ENCODE assay signal across 10 mouse cellular contexts in genomic region chr6:117660576-117660975, GRCm38 (mm10).
DNase-seq lines count a peak whose midpoint lies in the region; ATAC-seq lines count a peak whose summit lies in the region.
"Had no signal": no experiment of that assay in that cellular context is flagged by ENCODE, and none has a peak within 500 bp of the region (broad histone marks: within the 10 kb centered on the region; RNA-seq: fewer than 3 reads in every experiment).

No protein-coding gene starts in this region.

- H3K27ac ChIP-seq in heart, embryonic 11.5 days (ENCODE audit: low read depth, low read length), result no peak overlapping the region
- no peak overlapping the region for H3K27ac ChIP-seq in forebrain, embryonic 12.5 days
- H3K27ac ChIP-seq: hindbrain, embryonic 15.5 days; neural tube, embryonic 12.5 days had no signal

- peaks cover 4% of the 10 kb centered on the region; the same call in 1 of the 2 replicates for H3K27me3 ChIP-seq in heart, embryonic 11.5 days (ENCODE audit: control insufficient read depth, insufficient read depth, low read length)
- H3K27me3 ChIP-seq in forebrain, embryonic 12.5 days, result no peaks in the 10 kb centered on the region
- H3K27me3 ChIP-seq: hindbrain, embryonic 15.5 days; neural tube, embryonic 12.5 days had no signal

- no peak overlapping the region for H3K9ac ChIP-seq in heart, embryonic 11.5 days (ENCODE audit: low read depth, low read length)
- no peak overlapping the region for H3K9ac ChIP-seq in forebrain, embryonic 12.5 days
- H3K9ac ChIP-seq: hindbrain, embryonic 15.5 days; neural tube, embryonic 12.5 days had no signal

- intact Hi-C loops in left cerebral cortex, postnatal 36 days (cut with DNase I), result no loop called here

- H3K4me1 ChIP-seq in heart, embryonic 11.5 days (ENCODE audit: control insufficient read depth, insufficient read depth, low read length), result no peaks in the 10 kb centered on the region
- H3K4me1 ChIP-seq in forebrain, embryonic 12.5 days, result no peaks in the 10 kb centered on the region
- H3K4me1 ChIP-seq: hindbrain, embryonic 15.5 days; neural tube, embryonic 12.5 days had no signal

- WGBS in heart, embryonic 11.5 days (ENCODE audit: insufficient replicate concordance), result 0% methylated on average over 1 of the region's 1 CpGs
- 12% methylated on average over 1 of the region's 1 CpGs for whole genome bisulfite sequencing in forebrain, embryonic 12.5 days

- H3K36me3 ChIP-seq in heart, embryonic 11.5 days (ENCODE audit: control insufficient read depth, insufficient read depth, low read length), result no peaks in the 10 kb centered on the region
- no peaks in the 10 kb centered on the region for H3K36me3 ChIP-seq in forebrain, embryonic 12.5 days (replicated peaks)
- H3K36me3 ChIP-seq: hindbrain, embryonic 15.5 days; neural tube, embryonic 12.5 days had no signal

- H3K4me3 ChIP-seq in heart, embryonic 11.5 days (ENCODE audit: low read depth, low read length), result no peak overlapping the region
- H3K4me3 ChIP-seq in forebrain, embryonic 12.5 days (replicated peaks), result no peak overlapping the region
- H3K4me3 ChIP-seq: hindbrain, embryonic 15.5 days; neural tube, embryonic 12.5 days had no signal

- no peak overlapping the region for H3K4me2 ChIP-seq in heart, embryonic 11.5 days
- no peak overlapping the region for H3K4me2 ChIP-seq in forebrain, embryonic 12.5 days
- H3K4me2 ChIP-seq: hindbrain, embryonic 15.5 days; neural tube, embryonic 12.5 days had no signal

- H3K9me3 ChIP-seq in heart, embryonic 11.5 days (replicated peaks; ENCODE audit: control insufficient read depth, low read length), result no peaks in the 10 kb centered on the region
- H3K9me3 ChIP-seq in forebrain, embryonic 12.5 days, result no peaks in the 10 kb centered on the region
- H3K9me3 ChIP-seq: hindbrain, embryonic 15.5 days; neural tube, embryonic 12.5 days had no signal

- peak; percentile 28 for DNase-seq in heart, adult 8-10 months (ENCODE audit: low spot score)
- peak; percentile 76 for DNase-seq in 416B (ENCODE audit: low read depth)
- DNase-seq in adrenal gland, adult 8-10 months, result peak; percentile 24
- DNase-seq in kidney, adult 8-10 months, result peak; percentile 45 to 67
- peak; percentile 28 to 41 for DNase-seq in natural killer cell, adult 2 months (ENCODE audit: low spot score in 2 of 2)
- DNase-seq in left cerebral cortex, postnatal 36 days (ENCODE audit: low spot score in 2 of 2), result no peak

- ATAC-seq in heart, embryonic 11.5 days (replicated peaks; ENCODE audit: insufficient number of reproducible peaks, low FRiP score, low TSS enrichment), result no peak
- ATAC-seq in forebrain, embryonic 12.5 days (ENCODE audit: low FRiP score), result no peak

Comparison
In these comparisons a context has a peak if more than half of its experiments do, and no peak if none do; other contexts are left out.
1. DNase-seq: peak in heart, adult 8-10 months (single experiment), 416B (single experiment), adrenal gland, adult 8-10 months (single experiment), kidney, adult 8-10 months (2 of 2) and natural killer cell, adult 2 months (2 of 2); none in left cerebral cortex, postnatal 36 days (0 of 2).